Mouse (Mus musculus) G1E (cell line): ENCODE measurements around the gene Tmem131l.

ENCODE experiments used
- CTCF ChIP-seq: IDR thresholded peaks from 2 replicates; pipeline ENCODE4 v1.5.1; 2012; ENCODE audit warnings: low read depth, low read length, inconsistent platforms, mixed read lengths
- GATA1 ChIP-seq: IDR thresholded peaks from 2 replicates; pipeline ENCODE4 v1.6.1; 2012; ENCODE audit warnings: borderline replicate concordance, low read length, inconsistent platforms, mixed read lengths
- GATA2 ChIP-seq: IDR thresholded peaks from 2 replicates; pipeline ENCODE4 v1.6.1; 2012; ENCODE audit warnings: low read depth, low read length, inconsistent platforms, borderline replicate concordance
- TAL1 ChIP-seq: conservative IDR thresholded peaks from 2 replicates; pipeline ENCODE4 v1.6.1; 2012; ENCODE audit warnings: low read depth, low read length, inconsistent platforms, mixed read lengths

- TF ChIP-seq CTCF (no peak), GATA1 (no peak), TAL1 (no peak), GATA2 (no peak)
Observed at GRCm38 (mm10) chr3:83962076-83962475, 77.9 kb downstream of the Tmem131l start.
